Mouse (Mus musculus) testis, postnatal 10 days (tissue): ENCODE results near the gene Katna1.
"Not testable (repeated sequence)": the region's sequence is repeated elsewhere in the genome, so short reads cannot be mapped to it uniquely, and the experiment has no call there.

Experiments
- DNase-seq: peaks from one replicate; pipeline ENCODE4 v3.0.0; 2021; ENCODE audit warnings: low spot score

Gene Katna1

GRCm38 (mm10) chr10:7725751-7726500 lies at the start of gene Katna1:
Gene Katna1 (plus strand): TSS chr10:7726000.
- peak; percentile 98 for DNase-seq

DNA sequence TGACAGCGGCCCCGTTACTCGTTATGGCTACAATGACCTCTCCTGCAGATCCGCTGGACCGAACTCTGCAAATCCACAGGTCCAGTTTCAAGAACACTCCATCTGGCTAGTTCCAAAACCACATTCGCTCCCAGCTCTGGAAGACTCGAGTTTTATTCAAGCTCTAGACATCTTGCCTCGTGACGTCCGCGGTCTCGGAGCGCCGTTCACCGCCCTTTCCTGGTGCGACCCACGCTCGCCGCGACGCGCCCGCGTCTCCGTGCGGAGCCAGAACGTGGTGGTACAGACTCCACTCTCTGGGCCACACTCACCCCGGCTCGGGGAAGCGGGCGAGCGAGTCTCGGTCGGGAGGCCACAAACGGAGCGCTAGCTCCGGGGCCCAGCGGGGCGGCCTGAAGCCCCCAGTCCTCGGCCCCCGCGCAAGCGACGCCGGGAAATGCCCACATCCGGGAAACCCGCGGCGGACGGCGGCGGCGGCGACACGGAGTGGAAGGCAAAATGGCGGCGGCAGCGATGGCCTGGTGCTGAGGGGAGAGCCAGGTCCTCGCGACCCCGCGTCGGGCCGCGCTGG lies 45.0 kb upstream of the Katna1 start, which contains the start of the genes Pcmt1 and Lats1:
Gene Pcmt1 (minus strand): TSS at position 406 of the 571 bp plus-strand sequence.
Gene Lats1 (plus strand): TSS at position 484 of the 571 bp plus-strand sequence.
- peak; percentile 92 for DNase-seq

- DNase-seq, result peak; percentile 88
Measured at GRCm38 (mm10) chr10:7681343-7682025, 44.3 kb upstream of the Katna1 start.

DNA sequence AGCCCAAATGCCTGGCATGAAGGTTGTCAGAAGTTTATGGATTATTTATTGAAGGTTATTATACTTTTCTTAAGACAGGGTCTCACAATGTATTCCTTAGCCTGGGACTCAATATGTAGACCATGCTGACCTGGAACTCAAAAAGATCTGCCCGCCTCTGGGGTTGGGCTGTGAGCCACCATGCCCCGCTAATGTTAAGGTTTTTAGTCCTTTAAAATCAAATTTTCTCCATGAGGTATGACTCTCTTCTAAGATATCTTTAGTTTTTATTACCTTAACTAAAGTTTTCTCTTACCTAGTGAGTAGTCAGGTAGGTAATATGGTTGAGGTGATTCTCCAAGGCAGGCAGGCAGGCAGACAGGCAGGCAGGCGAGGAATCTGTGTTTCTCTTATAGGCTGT lies 43.6 kb upstream of the Katna1 start:
- DNase-seq, result no peak

DNA sequence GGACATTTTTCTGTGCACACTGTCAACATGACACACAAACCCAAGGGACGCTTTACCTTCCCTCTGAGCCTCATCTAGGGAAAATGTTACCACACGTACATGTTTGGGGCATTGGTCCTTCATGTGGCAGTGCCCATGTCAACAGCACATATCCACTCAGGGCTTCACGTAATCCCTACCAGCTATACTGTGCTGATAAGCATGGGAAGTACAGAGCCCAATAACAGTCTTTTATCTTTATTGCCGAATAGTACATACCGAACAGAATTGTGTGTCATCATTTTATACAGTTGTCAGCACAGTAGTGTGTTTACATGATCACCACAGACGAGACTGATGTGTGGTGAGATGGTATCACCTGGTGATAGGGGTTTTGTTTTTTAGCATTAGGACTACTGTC lies 38.9 kb upstream of the Katna1 start:
- no peak for DNase-seq

- DNase-seq, result no peak
Measured at GRCm38 (mm10) chr10:7695286-7695685, 30.5 kb upstream of the Katna1 start.

- DNase-seq, result no peak
Measured at GRCm38 (mm10) chr10:7700120-7700519, 25.7 kb upstream of the Katna1 start.

- DNase-seq, result no peak
Measured at GRCm38 (mm10) chr10:7702586-7702985, 23.2 kb upstream of the Katna1 start.

- DNase-seq, result no peak
Measured at GRCm38 (mm10) chr10:7710121-7710520, 15.7 kb upstream of the Katna1 start.

- DNase-seq, result no peak
Measured at GRCm38 (mm10) chr10:7712506-7712905, 13.3 kb upstream of the Katna1 start.

DNA sequence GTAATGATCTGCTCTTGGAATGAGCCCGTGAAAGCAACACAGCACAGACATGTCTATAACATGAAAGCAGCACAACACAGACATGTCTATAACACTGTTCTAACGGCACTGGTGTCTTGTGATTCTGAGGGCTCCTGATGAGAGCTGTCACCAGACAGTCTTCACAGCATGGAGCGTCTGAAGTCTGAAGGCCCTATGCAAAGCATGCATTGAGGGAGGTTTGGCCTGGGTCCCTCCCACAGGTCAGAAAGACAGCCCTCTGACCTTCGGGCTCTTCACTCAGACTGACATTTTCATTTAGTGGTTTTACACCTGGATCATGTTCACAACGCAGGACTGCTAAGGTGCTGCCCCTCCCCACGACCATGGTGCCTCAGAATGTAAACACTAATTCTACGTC lies 10.7 kb upstream of the Katna1 start:
- DNase-seq, result no peak

DNA sequence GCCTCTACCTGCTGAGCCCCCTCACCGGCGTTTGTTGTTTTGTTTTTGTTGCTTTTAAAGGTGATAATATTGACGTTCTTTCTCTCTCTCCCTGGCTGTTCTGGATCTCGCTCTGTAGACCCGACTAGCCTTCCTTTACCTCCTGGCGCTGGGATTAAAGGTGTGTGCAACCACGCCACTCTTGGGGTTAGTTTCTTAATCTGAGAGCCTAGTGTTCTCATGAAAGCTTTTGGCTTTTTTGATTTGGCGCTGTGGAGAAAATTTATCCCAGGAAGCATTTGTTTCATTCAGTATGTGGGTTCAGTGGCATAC lies 657 bp downstream of the Katna1 start:
- DNase-seq, result no peak

GRCm38 (mm10) chr10:7727011-7727410 lies 1.2 kb downstream of the Katna1 start:
- DNase-seq, result no peak

DNA sequence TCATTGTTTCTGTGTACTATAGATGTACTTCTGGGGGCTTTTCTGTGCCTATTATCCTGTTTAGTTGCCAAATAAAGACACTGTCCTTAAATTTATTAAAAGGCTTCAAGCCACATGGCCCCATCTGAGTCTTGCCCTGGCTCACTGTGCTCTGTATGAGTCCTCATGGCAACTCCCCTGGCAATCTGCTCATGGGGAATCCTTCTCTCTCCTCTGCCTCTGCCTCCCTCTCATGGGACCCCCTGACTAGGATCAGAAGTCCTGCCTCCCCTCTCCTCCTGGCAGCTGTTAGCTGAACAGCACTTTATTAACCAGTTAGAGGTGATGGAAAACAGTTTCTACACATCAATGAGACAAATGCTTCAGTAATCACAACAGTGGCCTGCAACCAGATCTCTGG lies 5.8 kb downstream of the Katna1 start:
- DNase-seq, result no peak

- no peak for DNase-seq
Measured at GRCm38 (mm10) chr10:7737122-7737521, 11.3 kb downstream of the Katna1 start.

- no peak for DNase-seq
Measured at GRCm38 (mm10) chr10:7737914-7738313, 12.1 kb downstream of the Katna1 start.

- DNase-seq, result not testable (repeated sequence)
Measured at GRCm38 (mm10) chr10:7745528-7745927, 19.7 kb downstream of the Katna1 start.

DNA sequence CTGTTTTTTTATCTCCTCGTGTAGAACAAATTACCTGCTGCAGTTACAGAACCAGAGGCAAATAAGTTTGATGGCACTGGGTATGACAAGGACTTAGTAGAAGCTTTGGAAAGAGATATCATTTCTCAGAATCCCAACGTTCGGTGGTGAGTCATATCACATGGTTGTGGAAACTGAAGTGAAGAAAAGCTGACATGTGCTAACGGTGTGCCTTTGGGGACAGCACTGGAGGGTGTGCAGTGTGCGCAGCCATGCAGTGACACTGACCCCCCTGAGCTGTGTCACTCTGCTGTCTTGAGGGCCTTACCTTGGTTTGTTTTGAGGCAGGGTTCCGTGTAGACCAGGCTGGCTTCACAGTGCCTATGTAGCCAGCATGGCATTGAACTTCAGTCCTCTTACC lies 23.0 kb downstream of the Katna1 start:
- DNase-seq, result no peak

DNA sequence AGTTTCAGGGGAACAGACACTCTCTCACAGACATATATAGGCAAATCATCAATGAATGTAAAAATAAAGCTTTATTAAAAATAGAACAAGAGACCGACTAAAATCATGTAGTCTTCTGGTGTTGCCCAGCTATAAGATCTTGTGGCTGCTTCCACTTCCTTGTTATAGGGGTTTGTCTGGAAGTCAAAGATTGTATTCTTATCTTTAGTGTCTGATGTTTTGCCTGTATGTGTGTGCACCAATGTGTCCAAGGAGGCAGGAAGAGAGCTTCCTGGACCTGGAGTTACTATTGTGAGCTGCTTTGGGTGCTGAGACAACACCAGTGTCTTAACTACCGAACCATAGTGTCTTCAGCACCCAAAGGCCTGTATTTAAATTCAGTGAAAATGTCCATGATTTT lies 31.7 kb downstream of the Katna1 start:
- no peak for DNase-seq

DNA sequence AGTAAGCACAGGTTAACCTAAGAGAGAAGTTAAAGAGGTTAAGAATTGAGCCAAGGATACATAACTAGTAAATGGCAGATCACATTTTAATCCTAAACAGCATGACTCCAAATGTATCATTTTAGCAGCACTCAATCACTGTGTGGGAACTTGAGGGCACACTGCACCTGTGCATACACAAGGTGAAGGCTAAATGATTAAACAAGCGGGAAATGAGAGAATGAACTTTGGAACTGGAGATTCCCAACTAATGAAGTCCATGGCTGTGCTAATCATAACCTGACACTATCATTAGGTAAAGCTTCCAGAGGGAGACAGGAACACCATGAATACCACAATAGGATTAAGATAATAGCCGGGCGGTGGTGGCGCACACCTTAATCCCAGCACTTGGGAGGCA lies 46.5 kb downstream of the Katna1 start:
- DNase-seq, result no peak

DNA sequence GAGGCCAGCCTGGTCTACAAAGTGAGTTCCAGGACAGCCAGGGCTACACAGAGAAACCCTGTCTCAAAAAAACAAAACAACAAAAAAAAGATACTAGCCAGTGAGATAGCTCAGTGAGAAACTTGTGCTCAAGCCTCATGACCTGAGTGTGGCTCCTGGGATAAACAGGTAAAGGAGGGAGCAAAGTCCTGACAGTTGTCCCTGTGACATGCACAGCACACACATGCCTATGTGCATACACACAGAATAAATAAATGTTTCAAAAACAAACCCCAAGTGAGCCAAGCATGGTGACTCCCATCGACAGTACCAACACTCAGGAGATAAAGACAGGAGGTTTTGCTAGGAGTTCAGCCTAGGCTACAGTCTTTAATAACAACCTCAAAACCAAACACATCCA lies 47.0 kb downstream of the Katna1 start:
- no peak for DNase-seq

DNA sequence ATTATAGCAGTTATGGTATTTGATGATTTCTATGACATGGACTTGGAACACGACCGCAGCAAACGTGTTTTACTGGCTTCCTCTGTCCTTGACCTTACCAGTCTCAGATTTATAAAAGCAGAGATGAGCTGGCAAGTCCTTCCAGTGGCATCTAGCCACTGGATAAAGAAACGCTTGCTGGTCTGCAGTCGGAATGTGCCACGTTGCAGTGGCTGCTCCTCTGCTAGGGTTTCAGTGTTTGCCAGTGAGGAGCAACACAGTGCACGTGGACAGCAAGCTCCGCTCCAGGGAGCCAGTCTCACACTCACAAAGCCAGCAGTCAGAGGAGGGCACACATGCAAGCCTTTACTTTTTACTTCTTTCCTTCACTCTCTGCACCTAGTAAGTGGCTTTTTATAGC lies 49.6 kb downstream of the Katna1 start:
- no peak for DNase-seq

DNA sequence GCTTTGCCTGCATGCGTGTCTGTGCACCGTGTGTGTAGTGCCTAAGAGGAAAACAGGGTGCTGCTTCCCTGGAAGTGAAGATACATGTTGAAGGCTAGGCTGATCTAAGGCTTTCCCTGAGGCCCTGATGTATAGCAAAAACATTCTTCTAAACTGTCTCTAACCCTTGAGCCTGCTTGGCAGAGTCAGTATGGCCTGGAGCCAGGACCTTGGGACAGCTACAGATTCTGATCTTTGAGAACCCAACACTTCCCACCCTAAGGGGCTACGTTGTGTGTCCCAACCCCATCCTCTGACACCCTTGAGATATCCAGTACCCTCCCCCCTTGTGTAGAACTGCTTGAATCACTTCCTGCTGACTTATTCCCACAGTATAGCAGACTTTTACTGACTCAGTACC lies 52.6 kb downstream of the Katna1 start:
- DNase-seq, result no peak
